Mouse (Mus musculus): ENCODE results near the gene Bglap3. TPM values are rescaled to one million over a fixed set of nuclear protein-coding genes. Genes with fewer than 3 reads are reported as not detected.

The Bglap3 gene
- polyA plus RNA-seq, 1 experiment: not detected

DNA sequence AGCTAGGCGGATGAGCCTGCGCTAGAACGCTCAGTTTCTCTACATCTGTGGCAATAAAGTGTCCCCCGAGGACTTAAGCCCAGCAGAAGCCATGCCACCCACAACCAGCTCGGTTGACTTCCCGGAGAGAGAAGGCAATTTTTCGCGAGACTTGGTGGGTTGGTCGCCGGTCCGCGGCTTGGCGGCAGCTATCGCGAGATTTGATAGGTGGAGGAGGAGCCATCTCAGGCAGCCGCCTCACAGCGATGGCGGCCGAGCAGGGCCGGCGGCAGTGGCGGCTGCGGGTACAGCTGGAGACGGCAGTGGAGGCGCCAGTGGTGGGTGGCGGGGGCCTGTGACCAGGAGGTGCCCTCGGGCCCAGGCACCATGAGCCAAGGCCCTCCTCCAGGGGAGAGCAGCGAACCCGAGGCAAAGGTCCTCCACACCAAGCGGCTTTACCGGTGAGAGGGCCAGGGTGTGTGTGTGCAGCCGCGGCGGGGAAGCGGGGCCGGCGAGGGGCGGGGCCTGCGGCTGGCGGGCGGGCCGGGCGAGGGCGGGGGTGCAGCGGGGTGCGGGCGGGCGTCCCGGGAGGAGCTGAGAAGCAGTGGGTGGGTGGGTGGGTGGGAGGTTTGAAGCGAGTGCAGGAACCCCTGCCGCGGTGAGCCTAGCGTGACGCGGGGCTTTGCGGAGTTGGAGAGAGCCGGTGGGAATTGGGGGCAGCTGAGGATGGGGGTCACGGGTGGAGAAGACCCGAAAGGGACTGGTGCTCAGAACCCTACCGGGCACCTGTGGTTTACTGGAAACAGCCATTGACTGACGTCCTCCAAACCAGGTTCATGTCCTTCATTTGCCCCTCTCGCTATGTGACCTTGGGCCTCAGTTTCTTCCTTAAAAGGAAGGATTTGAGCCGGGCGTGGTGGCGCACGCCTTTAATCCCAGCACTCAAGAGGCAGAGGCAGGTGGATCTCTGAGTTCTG is 36.2 kb downstream of the Bglap3 start, which contains the start of the genes Tmem79 and Smg5:
TSS of gene Tmem79 (minus strand) at position 91 of the 956 bp plus-strand sequence.
TSS of gene Smg5 (plus strand) at position 203 of the 956 bp plus-strand sequence.
- no peak for TF ChIP-seq GATA1 (IDR thresholded peaks at IDR 0.05; ENCODE audit: low read length)
- TF ChIP-seq TAL1 (IDR thresholded peaks at IDR 0.05; ENCODE audit: low read length): no peak
- Histone ChIP-seq H3K4me1 (ENCODE audit: control insufficient read depth) (peaks cover 78% of the 10 kb centered on the region), H3K27me3 (ENCODE audit: control insufficient read depth) (peaks cover 5% of the 10 kb centered on the region), H3K4me3 (replicated peaks) (peak within 1 kb of the TSS; percentile 78), H3K9me3 (ENCODE audit: control insufficient read depth, low read length) (peaks cover 6% of the 10 kb centered on the region), H3K36me3 (ENCODE audit: control insufficient read depth) (peaks cover 32% of the 10 kb centered on the region)

DNA sequence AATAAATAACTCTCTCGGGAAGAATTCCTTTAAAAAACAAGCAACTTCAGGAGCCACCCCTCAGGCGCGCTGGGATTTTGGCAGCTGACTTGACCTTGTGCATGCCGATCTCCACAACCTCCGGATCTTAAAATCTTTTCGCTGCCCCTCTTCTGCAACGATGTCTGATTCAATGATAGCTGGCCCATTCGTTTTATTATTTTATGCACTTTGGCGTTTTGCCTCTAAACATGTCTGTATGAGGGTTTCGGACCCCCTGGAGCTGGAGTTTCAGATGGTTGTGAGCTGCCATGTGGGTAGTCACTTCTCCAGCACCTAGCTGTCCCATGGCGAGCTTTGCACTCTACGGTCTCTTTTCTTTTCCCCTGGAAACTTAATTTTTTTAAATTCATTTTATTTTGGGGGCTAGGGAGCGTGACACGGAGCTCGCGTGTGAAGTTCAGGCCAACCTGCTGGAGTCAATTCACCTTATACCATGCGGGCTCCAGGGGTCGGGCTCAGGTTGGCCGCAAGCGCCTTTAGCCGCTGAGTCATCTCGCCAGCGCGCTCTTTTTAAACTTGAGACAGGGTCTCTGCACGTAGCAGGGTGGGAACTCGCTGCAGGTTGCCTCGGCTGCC is 37.0 kb downstream of the Bglap3 start:
- Histone ChIP-seq H3K36me3 (ENCODE audit: control insufficient read depth) (peaks cover 24% of the 10 kb centered on the region), H3K9me3 (ENCODE audit: control insufficient read depth, low read length) (peaks cover 6% of the 10 kb centered on the region), H3K4me1 (ENCODE audit: control insufficient read depth) (peaks cover 70% of the 10 kb centered on the region), H3K27me3 (ENCODE audit: control insufficient read depth) (peaks cover 5% of the 10 kb centered on the region), H3K4me3 (replicated peaks) (peak overlapping the region; percentile 78)
- no peak for TF ChIP-seq TAL1 (IDR thresholded peaks at IDR 0.05; ENCODE audit: low read length)
- TF ChIP-seq GATA1 (IDR thresholded peaks at IDR 0.05; ENCODE audit: low read length): no peak

DNA sequence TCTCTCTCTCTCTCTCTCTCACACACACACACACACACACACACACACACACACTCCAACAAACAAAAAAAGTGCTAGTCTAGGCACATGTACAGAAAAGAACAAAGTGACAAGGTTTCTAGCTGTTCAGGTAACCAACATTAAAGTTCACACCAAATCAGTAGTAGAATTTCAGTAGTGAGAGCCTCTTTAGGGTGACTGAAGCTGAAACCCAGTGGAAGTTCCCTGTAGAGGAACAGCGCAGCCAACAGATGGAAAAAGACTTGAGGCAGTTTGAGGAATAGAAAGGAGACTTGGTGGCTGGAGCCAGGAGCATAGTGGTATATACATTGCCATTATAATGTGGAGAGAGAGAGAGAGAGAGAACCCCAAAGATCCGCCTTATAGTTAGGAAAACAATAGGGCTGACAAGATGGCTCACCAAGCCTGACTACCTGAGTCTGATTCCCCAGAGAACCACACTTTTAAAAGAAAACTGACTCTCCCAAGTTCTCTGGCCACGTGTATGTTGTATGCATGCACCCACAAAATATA is 37.6 kb downstream of the Bglap3 start:
- Histone ChIP-seq H3K9me3 (ENCODE audit: control insufficient read depth, low read length) (peaks cover 6% of the 10 kb centered on the region), H3K4me3 (replicated peaks) (peak overlapping the region; percentile 78), H3K36me3 (ENCODE audit: control insufficient read depth) (peaks cover 24% of the 10 kb centered on the region), H3K4me1 (ENCODE audit: control insufficient read depth) (peaks cover 66% of the 10 kb centered on the region), H3K27me3 (ENCODE audit: control insufficient read depth) (peaks cover 5% of the 10 kb centered on the region)
- no peak for TF ChIP-seq TAL1 (IDR thresholded peaks at IDR 0.05; ENCODE audit: low read length)
- no peak for TF ChIP-seq GATA1 (IDR thresholded peaks at IDR 0.05; ENCODE audit: low read length)

GRCm38 (mm10) chr3:88334029-88334658 is 38.4 kb downstream of the Bglap3 start:
- H3K27me3 ChIP-seq (ENCODE audit: control insufficient read depth): peaks cover 5% of the 10 kb centered on the region
- TF ChIP-seq GATA1 (IDR thresholded peaks at IDR 0.05; ENCODE audit: low read length) (no peak), TAL1 (IDR thresholded peaks at IDR 0.05; ENCODE audit: low read length) (no peak)
- H3K36me3 ChIP-seq (ENCODE audit: control insufficient read depth): peaks cover 28% of the 10 kb centered on the region
- H3K4me3 ChIP-seq (replicated peaks): peak overlapping the region; percentile 78
- H3K9me3 ChIP-seq (ENCODE audit: control insufficient read depth, low read length): peaks cover 6% of the 10 kb centered on the region
- peaks cover 60% of the 10 kb centered on the region for H3K4me1 ChIP-seq (ENCODE audit: control insufficient read depth)

DNA sequence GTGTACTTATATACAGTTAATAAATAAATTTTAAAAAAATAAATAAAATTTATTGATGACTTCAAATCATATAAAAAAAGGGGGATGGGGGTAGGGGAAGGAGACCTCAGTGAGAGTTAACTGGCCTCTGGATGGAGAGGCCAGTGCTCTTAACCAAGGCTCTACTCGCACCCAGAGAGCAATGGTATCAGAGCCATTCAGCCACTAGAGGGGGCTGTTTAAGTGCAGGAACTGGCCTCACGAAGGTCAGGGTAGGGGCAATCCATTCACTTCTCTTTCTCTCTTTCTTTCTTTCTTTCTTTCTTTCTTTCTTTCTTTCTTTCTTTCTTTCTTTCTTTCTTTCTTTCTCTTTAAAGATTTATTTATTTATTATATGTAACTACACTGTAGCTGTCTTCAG is 41.3 kb downstream of the Bglap3 start:
- peaks cover 38% of the 10 kb centered on the region for H3K36me3 ChIP-seq (ENCODE audit: control insufficient read depth)
- no peak for TF ChIP-seq TAL1 (IDR thresholded peaks at IDR 0.05; ENCODE audit: low read length)
- TF ChIP-seq GATA1 (IDR thresholded peaks at IDR 0.05; ENCODE audit: low read length): no peak
- H3K9me3 ChIP-seq (ENCODE audit: control insufficient read depth, low read length): peaks cover 6% of the 10 kb centered on the region
- peaks cover 42% of the 10 kb centered on the region for H3K4me1 ChIP-seq (ENCODE audit: control insufficient read depth)
- no peak overlapping the region for H3K4me3 ChIP-seq (replicated peaks)
- H3K27me3 ChIP-seq (ENCODE audit: control insufficient read depth): peaks cover 5% of the 10 kb centered on the region

GRCm38 (mm10) chr3:88328956-88329355 is 43.6 kb downstream of the Bglap3 start:
- Histone ChIP-seq H3K4me3 (replicated peaks) (no peak overlapping the region), H3K9me3 (ENCODE audit: control insufficient read depth, low read length) (peaks cover 6% of the 10 kb centered on the region), H3K36me3 (ENCODE audit: control insufficient read depth) (peaks cover 42% of the 10 kb centered on the region), H3K4me1 (ENCODE audit: control insufficient read depth) (peaks cover 46% of the 10 kb centered on the region), H3K27me3 (ENCODE audit: control insufficient read depth) (peaks cover 5% of the 10 kb centered on the region)
- no peak for TF ChIP-seq GATA1 (IDR thresholded peaks at IDR 0.05; ENCODE audit: low read length)
- no peak for TF ChIP-seq TAL1 (IDR thresholded peaks at IDR 0.05; ENCODE audit: low read length)

GRCm38 (mm10) chr3:88324951-88325405 is 47.6 kb downstream of the Bglap3 start, which contains the start of gene Glmp:
Glmp (plus strand) TSS chr3:88325023.
- H3K4me3 ChIP-seq (replicated peaks): peak within 1 kb of the TSS; percentile 76
- H3K9me3 ChIP-seq (ENCODE audit: control insufficient read depth, low read length): no peaks in the 10 kb centered on the region
- H3K4me1 ChIP-seq (ENCODE audit: control insufficient read depth): peaks cover 27% of the 10 kb centered on the region
- H3K27me3 ChIP-seq (ENCODE audit: control insufficient read depth): no peaks in the 10 kb centered on the region
- peaks cover 69% of the 10 kb centered on the region for H3K36me3 ChIP-seq (ENCODE audit: control insufficient read depth)
- TF ChIP-seq TAL1 (IDR thresholded peaks at IDR 0.05; ENCODE audit: low read length) (no peak), GATA1 (IDR thresholded peaks at IDR 0.05; ENCODE audit: low read length) (no peak; the same call in 1 of the 2 replicates)

Other genes with a start within 250 kb of the Bglap3 start
- gene Mef2d, start 230.4 kb downstream of the Bglap3 start, polyA plus RNA-seq (2012): 2.6 and 3.4 TPM in 2 replicates
- not detected in 2 replicates for gene Rhbg, start 118.0 kb downstream of the Bglap3 start, polyA plus RNA-seq (2012)
- gene Gm38392, start 85.5 kb downstream of the Bglap3 start, polyA plus RNA-seq (2012): not detected in 2 replicates
- 0.08 and 0.12 TPM in 2 replicates for gene Tsacc, start 75.7 kb downstream of the Bglap3 start, polyA plus RNA-seq (2012)
- gene Cct3, start 75.6 kb downstream of the Bglap3 start, polyA plus RNA-seq (2012): 1.6 and 3.8 TPM in 2 replicates
- 4.4 and 10.8 TPM in 2 replicates for gene Glmp, start 47.7 kb downstream of the Bglap3 start, polyA plus RNA-seq (2012)
- gene Tmem79, start 36.6 kb downstream of the Bglap3 start, polyA plus RNA-seq (2012): 0.09 and 0.25 TPM in 2 replicates
- gene Smg5, start 36.5 kb downstream of the Bglap3 start, polyA plus RNA-seq (2012): 16.0 and 20.1 TPM in 2 replicates
- gene Paqr6, start 8.2 kb downstream of the Bglap3 start, polyA plus RNA-seq (2012): 1.8 and 3.4 TPM in 2 replicates
- gene Bglap2, start 6.0 kb upstream of the Bglap3 start, polyA plus RNA-seq (2012): not detected in 2 replicates
- not detected in 2 replicates for gene Bglap, start 11.7 kb upstream of the Bglap3 start, polyA plus RNA-seq (2012)
- gene Pmf1, start 37.6 kb upstream of the Bglap3 start, polyA plus RNA-seq (2012): 40.0 and 42.2 TPM in 2 replicates
- gene Slc25a44, start 52.4 kb upstream of the Bglap3 start, polyA plus RNA-seq (2012): 1.1 and 1.2 TPM in 2 replicates
- gene Sema4a, start 88.4 kb upstream of the Bglap3 start, polyA plus RNA-seq (2012): 0.11 and 0.12 TPM in 2 replicates
- gene Lmna, start 137.2 kb upstream of the Bglap3 start, polyA plus RNA-seq (2012): 137 and 158 TPM in 2 replicates
- gene Mex3a, start 159.7 kb upstream of the Bglap3 start, polyA plus RNA-seq (2012): 0.01 and 0.02 TPM in 2 replicates
- gene Rab25, start 175.6 kb upstream of the Bglap3 start, polyA plus RNA-seq (2012): not detected in 2 replicates
- 7.4 and 12.2 TPM in 2 replicates for gene Lamtor2, start 180.3 kb upstream of the Bglap3 start, polyA plus RNA-seq (2012)
- gene Ubqln4, start 181.0 kb upstream of the Bglap3 start, polyA plus RNA-seq (2012): 2.6 and 3.1 TPM in 2 replicates
- gene Ssr2, start 203.1 kb upstream of the Bglap3 start, polyA plus RNA-seq (2012): 6.5 and 12.3 TPM in 2 replicates
- gene Arhgef2, start 233.2 kb upstream of the Bglap3 start, polyA plus RNA-seq (2012): 0.13 and 0.87 TPM in 2 replicates